8 mouse cellular contexts compared by ENCODE assay signal in genomic region chr6:70792644-70793043, GRCm38 (mm10). TPM values are rescaled to one million over a fixed set of nuclear protein-coding genes. Genes with fewer than 3 reads are reported as not detected.
DNase-seq lines count a peak whose midpoint lies in the region; ATAC-seq and TF ChIP-seq lines count a peak whose summit lies in the region.

No protein-coding gene starts in this region.

- TF ChIP-seq POLR2A in cerebellum, adult 2 months (IDR thresholded peaks at IDR 0.05; ENCODE audit: borderline replicate concordance, insufficient read depth, low read length): no peak

- WGBS in cerebellum, adult 2 months: 44% methylated on average over 8 of the region's 8 CpGs
- WGBS in kidney, embryonic 14.5 days: 43% methylated on average over 8 of the region's 8 CpGs
- WGBS in midbrain, embryonic 16.5 days: 44% methylated on average over 8 of the region's 8 CpGs

- no peak for DNase-seq in cerebellum, adult 2 months
- DNase-seq in cerebellum, postnatal 25 days: no peak
- peak; percentile 63 for DNase-seq in 416B (ENCODE audit: low read depth)
- no peak for DNase-seq in left cerebral cortex, postnatal 10 days (ENCODE audit: extremely low spot score in 1 of 2, low spot score in 2 of 2)
- no peak for DNase-seq in urinary bladder, postnatal 10 days (ENCODE audit: low spot score)

- H3K27ac ChIP-seq in cerebellum, adult 2 months (ENCODE audit: insufficient read depth, low read length): no peak overlapping the region
- H3K27ac ChIP-seq in kidney, embryonic 14.5 days (ENCODE audit: low read depth, low read length): no peak overlapping the region
- no peak overlapping the region for H3K27ac ChIP-seq in midbrain, embryonic 16.5 days (ENCODE audit: low read length)

- H3K4me2 ChIP-seq in kidney, embryonic 14.5 days (replicated peaks; ENCODE audit: low read depth, low read length): peak overlapping the region; percentile 73
- peak overlapping the region; percentile 70 for H3K4me2 ChIP-seq in midbrain, embryonic 16.5 days (ENCODE audit: low read length)

- intact Hi-C loops in left cerebral cortex, postnatal 10 days (cut with DNase I): no loop called here

- H3K36me3 ChIP-seq in kidney, embryonic 14.5 days (ENCODE audit: control insufficient read depth, insufficient read depth, low read length): no peaks in the 10 kb centered on the region; the same call in 1 of the 2 replicates
- H3K36me3 ChIP-seq in midbrain, embryonic 16.5 days (ENCODE audit: control insufficient read depth, insufficient read depth, low read length): no peaks in the 10 kb centered on the region

- H3K9ac ChIP-seq in kidney, embryonic 14.5 days (ENCODE audit: low read depth, low read length): peak overlapping the region; percentile 58; the same call in 1 of the 2 replicates
- H3K9ac ChIP-seq in midbrain, embryonic 16.5 days (ENCODE audit: low read depth, low read length): peak overlapping the region; percentile 64

- H3K27me3 ChIP-seq in cerebellum, adult 2 months (ENCODE audit: control insufficient read depth, insufficient read depth, low read length): no peaks in the 10 kb centered on the region
- H3K27me3 ChIP-seq in kidney, embryonic 14.5 days (ENCODE audit: control insufficient read depth, insufficient read depth, low read length): no peaks in the 10 kb centered on the region
- no peaks in the 10 kb centered on the region for H3K27me3 ChIP-seq in midbrain, embryonic 16.5 days (ENCODE audit: control insufficient read depth, insufficient read depth, low read depth, low read length)

- peak overlapping the region; percentile 45 for H3K4me3 ChIP-seq in cerebellum, adult 2 months (replicated peaks; ENCODE audit: insufficient read depth, low read depth, low read length)
- peak overlapping the region; percentile 57 for H3K4me3 ChIP-seq in kidney, embryonic 14.5 days (ENCODE audit: low read length)
- peak overlapping the region; percentile 72 for H3K4me3 ChIP-seq in midbrain, embryonic 16.5 days (ENCODE audit: low read depth, low read length)

- peaks cover 2% of the 10 kb centered on the region; the same call in 1 of the 2 replicates for H3K4me1 ChIP-seq in cerebellum, adult 2 months (ENCODE audit: control insufficient read depth, insufficient read depth, low read length)
- peaks cover 17% of the 10 kb centered on the region; the same call in 1 of the 2 replicates for H3K4me1 ChIP-seq in kidney, embryonic 14.5 days (ENCODE audit: control insufficient read depth, insufficient read depth, low read length)
- peaks cover 19% of the 10 kb centered on the region for H3K4me1 ChIP-seq in midbrain, embryonic 16.5 days (ENCODE audit: control insufficient read depth, insufficient read depth, low read length)

- no peak for TF ChIP-seq CTCF in cerebellum, adult 2 months (IDR thresholded peaks at IDR 0.05; ENCODE audit: borderline replicate concordance, insufficient read depth, low read depth, low read length)

- peak; percentile 41 for ATAC-seq in erythroblast, adult 5-6 weeks (replicated peaks; ENCODE audit: low FRiP score, poor library complexity, severe bottlenecking)
- peak; percentile 5; the same call in 1 of the 2 replicates for ATAC-seq in kidney, embryonic 14.5 days (ENCODE audit: low FRiP score, low TSS enrichment)
- peak; percentile 43 for ATAC-seq in midbrain, embryonic 16.5 days

- H3K9me3 ChIP-seq in kidney, embryonic 14.5 days (ENCODE audit: control insufficient read depth, low read length): no peaks in the 10 kb centered on the region
- H3K9me3 ChIP-seq in midbrain, embryonic 16.5 days (replicated peaks; ENCODE audit: control insufficient read depth, low read length, poor library complexity, severe bottlenecking): no peaks in the 10 kb centered on the region

RNA-seq across cellular contexts. Expression of gene Rpia, which starts 0.6 kb away (rescaled TPM):
- 17.7 and 18.4 TPM in 2 replicates for polyA plus RNA-seq in cerebellum, adult 2 months (2012; rRNA removed)
- 31.1 and 33.4 TPM in 2 replicates for total RNA-seq in erythroblast, adult 5-6 weeks (2015; ENCODE audit: low replicate concordance)
- total RNA-seq in erythroblast, adult 5-6 weeks (2017; ENCODE audit: low replicate concordance): 42.4 and 55.0 TPM in 2 replicates
- 3.2 and 5.5 TPM in 2 replicates for polyA plus RNA-seq in kidney, embryonic 14.5 days (2014; fragmentation: Nextera tagmentation; extraction: Ambion mirVana)
- polyA plus RNA-seq in midbrain, embryonic 16.5 days (2015; fragmentation: Nextera tagmentation; extraction: Ambion mirVana): 2.6 and 2.9 TPM in 2 replicates
- total RNA-seq in left cerebral cortex, postnatal 10 days (2021): 10 to 100 TPM; 10.5 to 12.8 TPM

RNA-seq across cellular contexts. Expression of gene Eif2ak3, which starts 51.7 kb away (rescaled TPM):
- 24.0 and 26.7 TPM in 2 replicates for polyA plus RNA-seq in cerebellum, adult 2 months (2012; rRNA removed)
- 2.7 and 7.1 TPM in 2 replicates for total RNA-seq in erythroblast, adult 5-6 weeks (2015; ENCODE audit: low replicate concordance)
- 7.2 and 7.8 TPM in 2 replicates for total RNA-seq in erythroblast, adult 5-6 weeks (2017; ENCODE audit: low replicate concordance)
- polyA plus RNA-seq in kidney, embryonic 14.5 days (2014; fragmentation: Nextera tagmentation; extraction: Ambion mirVana): 5.2 and 9.8 TPM in 2 replicates
- polyA plus RNA-seq in midbrain, embryonic 16.5 days (2015; fragmentation: Nextera tagmentation; extraction: Ambion mirVana): 12.5 and 13.4 TPM in 2 replicates
- total RNA-seq in left cerebral cortex, postnatal 10 days (2021): 10 to 100 TPM; 17.8 to 20.2 TPM
